Mouse (Mus musculus): ENCODE results near the gene Rbm20.

Gene Rbm20

DNA sequence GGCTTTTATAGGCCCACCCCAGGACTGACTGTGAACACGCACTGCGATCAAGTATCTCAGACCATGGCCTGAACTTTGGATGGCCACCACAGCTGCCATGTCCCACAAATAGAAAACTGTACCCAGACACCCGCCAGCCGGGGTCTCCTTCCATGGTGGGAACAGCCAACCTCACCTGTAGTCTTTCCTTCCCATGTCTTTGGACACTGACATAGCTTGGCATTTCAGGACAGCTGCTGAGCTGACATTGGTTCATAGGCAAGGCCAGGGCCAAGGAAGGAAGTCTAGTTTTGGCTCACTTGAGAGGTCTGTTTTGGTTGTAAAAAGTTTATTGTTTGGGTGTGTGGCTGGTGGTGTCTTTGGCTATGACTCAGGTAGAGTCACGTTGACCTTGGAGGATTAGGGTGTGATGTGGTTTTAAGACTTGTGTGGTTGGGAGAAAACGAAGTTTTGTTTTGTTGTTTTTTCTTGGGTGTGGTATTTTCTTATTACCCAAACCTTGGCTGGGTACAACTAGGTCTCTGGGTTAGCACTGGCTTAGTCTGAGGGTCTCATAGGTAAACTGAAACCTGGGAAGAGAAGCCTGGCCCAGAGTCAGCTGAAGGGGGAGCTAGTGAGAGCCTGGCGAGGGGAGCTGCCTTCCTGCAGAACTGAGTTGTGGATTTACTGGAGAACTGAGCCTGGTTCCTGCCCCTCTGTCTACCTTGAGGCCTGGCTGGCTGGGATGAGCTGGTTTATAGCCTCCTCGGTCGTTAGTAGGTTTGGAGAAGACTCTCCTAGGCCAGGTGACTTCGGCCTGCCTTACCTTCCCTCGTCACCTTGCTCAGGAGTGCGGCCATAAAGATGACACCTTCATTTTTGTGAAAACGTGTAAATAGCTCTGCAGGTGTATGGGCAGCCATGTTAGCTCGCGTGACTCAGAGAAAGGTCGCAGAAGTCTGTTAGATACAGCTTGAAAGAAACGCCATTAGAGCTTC is 83.3 kb downstream of the Rbm20 start:
- DNase-seq, result no peak

GRCm38 (mm10) chr19:53762749-53763438 is 85.8 kb downstream of the Rbm20 start:
- DNase-seq, result no peak

- DNase-seq, result no peak
Measured at GRCm38 (mm10) chr19:53764688-53765478, 87.8 kb downstream of the Rbm20 start.

DNA sequence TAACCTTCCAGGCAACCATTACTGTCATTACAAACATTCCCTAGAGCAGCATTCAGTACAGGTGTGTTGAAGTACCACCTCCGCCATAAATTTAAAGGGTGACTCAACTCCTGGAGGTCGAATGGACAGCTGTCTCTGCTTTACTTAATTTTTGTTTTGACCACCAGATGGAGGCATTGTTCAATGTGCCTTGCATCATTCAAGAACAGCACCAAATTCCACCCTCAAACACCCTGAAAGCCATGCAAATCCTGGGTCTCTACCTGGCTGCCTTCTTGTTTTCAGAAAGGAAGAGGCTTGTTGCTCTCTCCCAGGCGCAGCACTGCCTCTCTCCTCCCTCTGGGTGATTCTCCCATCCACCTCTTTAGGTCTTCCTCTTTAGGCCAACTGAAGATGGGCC is 91.4 kb downstream of the Rbm20 start:
- no peak for DNase-seq

GRCm38 (mm10) chr19:53773937-53774640 is 97.0 kb downstream of the Rbm20 start:
- peak; percentile 82 for DNase-seq

DNA sequence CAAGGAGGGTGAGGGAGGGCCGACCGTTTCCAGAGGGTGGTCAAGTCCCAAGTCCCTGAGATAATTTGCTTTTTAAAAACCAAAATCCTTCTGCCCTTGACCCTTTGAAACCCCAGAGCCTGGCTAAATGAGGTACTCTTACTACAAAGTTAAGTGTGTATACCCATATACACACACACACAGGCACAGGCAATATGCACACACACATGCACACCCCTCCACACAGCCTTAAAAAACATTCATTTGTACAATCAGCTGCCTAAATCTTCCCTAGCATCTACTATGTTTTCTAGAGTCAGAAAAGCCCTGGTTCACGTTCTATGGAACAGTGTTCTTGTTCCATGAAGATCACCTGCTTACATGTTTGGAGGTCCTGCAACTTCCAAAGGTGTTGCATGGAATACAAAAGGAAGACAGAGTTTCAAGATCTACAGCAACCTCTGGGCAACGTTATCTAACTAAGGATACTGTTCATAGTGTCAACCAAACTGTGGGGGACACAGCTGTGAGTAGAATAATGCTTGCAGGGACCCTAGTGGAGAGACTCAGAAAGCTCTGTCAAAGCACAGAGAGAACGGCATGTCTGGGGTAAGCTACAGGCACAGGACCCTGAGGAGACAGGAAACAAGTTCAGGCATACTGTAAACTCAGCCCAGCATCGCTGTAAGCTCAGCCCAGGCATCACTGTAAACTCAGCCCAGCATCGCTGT is 97.7 kb downstream of the Rbm20 start:
- no peak for DNase-seq

DNA sequence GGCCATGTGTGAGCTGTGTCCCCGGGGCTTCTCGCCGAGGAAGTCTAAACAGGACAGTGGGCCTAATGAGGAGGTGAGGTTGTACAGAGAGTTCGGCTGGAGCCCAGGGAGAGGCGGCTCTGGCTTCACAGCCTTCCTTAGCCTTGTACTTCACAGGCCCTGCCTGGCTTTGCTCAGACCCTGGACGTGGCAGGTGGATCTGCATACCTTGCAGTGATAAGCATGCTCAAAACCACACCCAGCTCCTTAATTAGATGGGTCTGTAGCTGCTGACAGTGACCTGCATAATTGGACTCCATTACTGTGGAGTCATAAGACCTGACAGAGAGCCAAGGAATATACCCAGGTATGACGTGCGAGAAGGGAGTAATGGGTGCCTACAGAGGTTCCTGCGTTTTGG is 102.3 kb downstream of the Rbm20 start:
- DNase-seq, result peak; percentile 36

- no peak for DNase-seq
Measured at GRCm38 (mm10) chr19:53779818-53780217, 102.7 kb downstream of the Rbm20 start.

DNA sequence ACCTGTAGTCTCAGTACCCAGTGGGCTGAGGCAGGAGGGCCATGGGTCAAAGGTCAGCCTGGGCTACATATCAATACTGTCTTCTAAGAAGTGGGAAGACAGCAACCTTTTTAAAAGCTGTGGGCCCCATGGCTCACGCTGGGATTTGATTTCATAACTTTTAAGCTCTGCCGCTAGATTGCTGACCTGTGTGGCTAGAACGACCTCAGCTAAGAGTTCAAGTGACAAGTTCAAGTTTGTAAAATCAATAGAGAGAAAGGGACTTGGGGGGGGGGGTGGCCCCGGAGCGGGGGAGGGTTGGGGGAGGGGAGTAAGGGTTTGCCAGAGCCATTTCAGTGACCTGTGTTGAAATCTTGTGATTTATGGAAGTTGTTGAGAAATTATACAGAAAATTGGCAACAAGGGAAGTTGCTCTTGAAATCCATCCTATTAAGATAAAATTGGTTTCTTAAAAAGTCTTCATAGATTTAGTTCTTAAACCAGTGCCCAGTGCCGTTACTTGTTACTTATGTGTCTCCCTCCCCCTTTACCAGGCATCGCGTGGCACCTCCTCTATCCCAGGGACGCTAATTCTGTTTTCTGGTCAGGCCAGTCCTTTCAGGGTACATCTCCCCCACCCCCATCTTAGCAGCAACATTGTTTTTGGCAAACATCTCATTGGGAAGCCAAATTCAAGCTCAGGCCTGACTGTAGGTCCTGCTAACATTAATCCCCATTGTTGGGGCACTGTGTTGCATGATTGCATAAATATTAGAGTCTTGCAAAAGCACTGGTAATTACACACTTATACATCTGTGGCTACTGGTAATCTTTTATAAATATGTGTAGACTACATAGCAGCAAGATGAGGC is 103.9 kb downstream of the Rbm20 start:
- no peak for DNase-seq

- DNase-seq, result no peak
Measured at GRCm38 (mm10) chr19:53781826-53782225, 104.7 kb downstream of the Rbm20 start.

DNA sequence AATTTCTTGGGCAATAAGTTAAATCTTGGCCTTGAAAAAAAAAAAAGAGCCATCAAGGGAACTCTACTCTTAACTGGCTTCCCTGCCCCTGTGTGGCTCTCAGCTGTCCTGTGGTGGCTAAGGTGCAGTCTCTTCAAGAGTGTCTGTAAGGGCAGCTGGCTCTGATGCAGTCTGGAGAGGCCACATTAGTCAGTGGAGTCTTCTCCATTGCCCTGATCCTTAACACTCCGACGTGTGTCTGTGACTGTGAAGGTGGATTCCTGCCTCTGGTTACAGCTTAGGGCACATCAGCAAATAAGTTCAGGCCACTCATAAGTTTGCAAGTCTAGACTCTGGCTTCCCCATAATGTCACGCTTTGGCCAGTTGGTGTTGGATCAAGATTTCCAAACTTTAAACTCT is 108.2 kb downstream of the Rbm20 start:
- DNase-seq, result no peak

DNA sequence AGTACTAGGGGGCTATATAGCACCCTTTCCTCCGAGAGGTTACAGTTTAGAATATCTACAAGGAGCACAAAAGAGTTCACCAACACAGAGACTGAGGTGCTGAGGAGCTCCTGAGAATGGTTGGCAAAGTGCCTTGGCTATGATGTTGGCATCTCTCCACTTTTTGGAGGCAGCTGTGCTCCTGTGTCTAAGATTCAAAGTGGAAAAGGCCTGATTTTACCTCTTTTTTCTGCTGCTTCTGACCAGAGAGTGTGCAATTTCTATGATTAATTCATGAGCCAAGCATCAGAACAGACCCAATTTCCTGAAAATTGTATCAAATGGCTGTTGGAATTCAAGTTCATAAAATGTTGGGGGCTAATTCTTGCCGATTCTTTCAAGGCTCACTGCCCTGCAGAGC is 109.1 kb downstream of the Rbm20 start:
- DNase-seq, result no peak

DNA sequence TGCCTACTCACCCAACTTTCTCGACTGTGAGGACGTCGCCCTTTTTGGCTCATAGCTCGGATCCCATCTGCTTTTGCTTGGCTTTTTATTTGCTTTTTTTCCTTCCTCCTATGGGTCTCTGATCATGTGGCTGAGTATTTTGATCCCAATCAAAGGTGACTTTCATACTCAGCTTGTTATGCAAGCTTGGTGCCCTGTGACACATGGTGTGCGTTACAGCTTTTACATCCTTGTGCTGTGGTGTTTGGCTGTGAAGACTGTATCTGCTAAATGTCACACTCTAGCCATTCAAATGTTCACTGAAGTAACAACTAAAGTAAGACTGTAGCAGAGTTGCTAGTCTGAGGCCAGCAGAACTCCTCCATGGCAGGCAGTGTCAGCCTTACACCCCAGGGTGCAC is 109.7 kb downstream of the Rbm20 start:
- no peak for DNase-seq

GRCm38 (mm10) chr19:53788621-53789331 is 111.7 kb downstream of the Rbm20 start:
- peak; percentile 79 for DNase-seq

DNA sequence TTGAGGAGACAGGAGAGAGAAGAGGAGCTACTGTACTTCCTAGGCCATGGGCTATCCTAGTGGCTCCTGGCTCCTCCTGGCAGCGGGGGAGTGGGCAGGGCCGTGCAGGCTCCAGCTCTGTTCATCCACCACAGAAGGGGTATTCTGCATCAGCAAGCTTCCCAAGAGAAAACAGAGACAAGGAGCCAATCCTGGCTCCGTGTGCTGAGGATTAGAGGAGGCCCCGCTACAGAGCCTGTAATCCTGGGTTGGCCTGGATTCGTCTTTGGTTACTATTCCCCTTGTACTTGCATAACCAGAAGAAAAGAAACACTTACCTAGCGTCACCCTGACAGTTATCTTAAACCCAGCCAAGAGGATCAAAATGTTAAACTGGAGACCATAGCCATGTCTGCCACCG is 112.5 kb downstream of the Rbm20 start:
- DNase-seq, result no peak

DNA sequence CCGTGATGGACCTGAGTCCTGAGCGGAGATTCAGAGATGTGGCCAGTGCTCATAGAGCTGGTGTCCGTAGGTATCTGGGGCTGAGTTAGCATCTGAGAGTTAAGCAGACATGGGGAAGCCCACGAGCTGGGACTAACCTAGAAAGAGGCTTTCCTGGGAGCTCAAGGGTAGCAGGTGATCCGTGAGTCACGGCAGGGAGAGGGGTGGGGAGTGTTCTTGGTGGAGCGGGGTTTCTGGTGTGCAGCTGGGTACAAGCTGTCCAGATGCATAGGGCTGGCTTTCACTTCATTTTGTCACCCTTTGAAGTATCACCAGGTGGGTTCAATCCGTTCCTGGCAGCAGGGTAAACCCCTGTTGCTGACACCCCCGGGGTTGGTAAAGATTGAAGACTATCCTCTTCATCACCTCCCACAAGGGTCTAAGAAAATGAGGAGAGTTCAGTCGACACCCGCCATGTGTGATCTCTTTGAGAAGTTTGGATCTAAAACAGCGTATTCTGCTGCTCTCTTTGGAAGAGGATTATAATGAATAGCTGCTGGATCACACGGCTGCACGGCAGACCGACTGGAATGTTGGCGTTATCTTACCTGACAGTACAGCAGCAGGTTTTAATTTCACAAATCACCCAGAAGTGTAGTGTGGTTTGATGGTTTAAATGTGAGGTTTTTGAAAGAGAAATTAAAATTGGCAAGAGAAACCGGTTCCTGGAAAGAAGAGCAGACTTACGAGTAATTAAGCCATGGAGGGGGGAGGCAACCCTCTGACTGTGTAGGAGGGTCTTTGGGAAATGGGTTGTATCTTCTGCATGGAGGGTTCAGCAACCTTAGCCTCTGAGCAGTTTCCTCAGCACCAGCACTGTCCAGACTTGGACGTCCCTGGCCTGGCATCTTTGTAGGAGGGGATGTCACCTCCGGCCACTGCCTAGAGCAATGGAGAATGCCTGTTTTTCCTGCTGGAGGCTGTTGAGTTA is 114.9 kb downstream of the Rbm20 start:
- no peak for DNase-seq

- no peak for DNase-seq
Measured at GRCm38 (mm10) chr19:53792976-53793897, 116.1 kb downstream of the Rbm20 start.
